Mouse (Mus musculus) myocyte (in vitro differentiated cells): ENCODE results near the gene Sumo3.

Source experiments
- CEBPB ChIP-seq: IDR thresholded peaks from 2 replicates; pipeline ENCODE4 v1.6.1; 2011; ENCODE audit warnings: mild to moderate bottlenecking, moderate library complexity; ENCODE audit not compliant: poor library complexity, insufficient read depth, severe bottlenecking
- E2F4 ChIP-seq: IDR thresholded peaks from one replicate; pipeline ENCODE4 v1.6.1; 2011; ENCODE audit warnings: mild to moderate bottlenecking, control low read depth, moderate library complexity; ENCODE audit not compliant: insufficient read depth
- MAX ChIP-seq: IDR thresholded peaks from one replicate; pipeline ENCODE4 v1.6.1; 2011; ENCODE audit warnings: low read depth, mild to moderate bottlenecking, control low read depth
- MYOD1 ChIP-seq, 3 experiments: IDR thresholded peaks; one replicate each; pipeline ENCODE4 v1.6.1; 2011; ENCODE audit warnings: control low read depth in 2 of 3, low read depth in 2 of 3, mild to moderate bottlenecking in 2 of 3, moderate library complexity in 1 of 3; ENCODE audit not compliant: insufficient read length in 2 of 3, control insufficient read depth in 1 of 3
- MYOG ChIP-seq, 3 experiments: IDR thresholded peaks; one replicate each; pipeline ENCODE4 v1.6.1; 2011; ENCODE audit warnings: control low read depth in 2 of 3, low read depth in 2 of 3, mild to moderate bottlenecking in 2 of 3; ENCODE audit not compliant: insufficient read length in 2 of 3, control insufficient read depth in 1 of 3, insufficient read depth in 1 of 3
- POLR2A ChIP-seq: IDR thresholded peaks from one replicate; pipeline ENCODE4 v1.6.1; 2011; ENCODE audit warnings: low read depth, mild to moderate bottlenecking, control low read depth, moderate library complexity; ENCODE audit not compliant: insufficient read length
- POLR2AphosphoS2 ChIP-seq: IDR thresholded peaks from one replicate; pipeline ENCODE4 v1.6.1; 2011; ENCODE audit warnings: low read depth, control low read depth; ENCODE audit not compliant: insufficient read length
- REST ChIP-seq: IDR thresholded peaks from one replicate; pipeline ENCODE4 v1.6.1; 2011; ENCODE audit warnings: mild to moderate bottlenecking, control low read depth, moderate library complexity; ENCODE audit not compliant: insufficient read depth, insufficient read length
- TCF12 ChIP-seq: IDR thresholded peaks from one replicate; pipeline ENCODE4 v1.6.1; 2011; ENCODE audit warnings: mild to moderate bottlenecking, control low read depth; ENCODE audit not compliant: poor library complexity, insufficient read depth, severe bottlenecking
- TCF3 ChIP-seq: IDR thresholded peaks from one replicate; pipeline ENCODE4 v1.6.1; 2011; ENCODE audit warnings: low read depth, control low read depth; ENCODE audit not compliant: insufficient read length
- USF1 ChIP-seq: IDR thresholded peaks from one replicate; pipeline ENCODE4 v1.6.1; 2011; ENCODE audit warnings: low read depth, mild to moderate bottlenecking, control low read depth, moderate library complexity

DNA sequence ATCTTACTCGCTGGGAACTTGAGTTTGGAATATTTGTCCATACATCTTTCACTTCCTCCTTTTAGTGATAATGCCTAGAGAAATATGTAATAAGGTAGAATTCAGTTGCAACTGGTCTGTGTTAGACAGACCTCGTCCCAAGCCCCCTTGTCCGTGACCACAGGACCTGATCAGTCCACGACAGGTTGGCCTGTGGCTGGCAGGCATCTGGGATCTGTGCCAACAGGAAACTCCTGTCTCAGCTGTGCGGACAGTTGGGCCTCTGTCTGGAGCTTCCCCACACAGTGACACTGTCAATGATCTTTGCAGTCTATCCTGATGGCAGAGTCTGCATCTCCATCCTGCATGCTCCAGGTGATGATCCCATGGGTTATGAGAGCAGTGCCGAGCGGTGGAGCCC lies 37.3 kb downstream of the Sumo3 start:
- TF ChIP-seq MAX = no peak
- TF ChIP-seq USF1 = no peak
- TF ChIP-seq E2F4 = no peak
- no peak for TF ChIP-seq MYOG (IDR thresholded peaks at IDR 0.05; ENCODE audit: control insufficient read depth in 1 of 3, insufficient read depth in 1 of 3, insufficient read length in 2 of 3, low read depth in 2 of 3)
- TF ChIP-seq POLR2A = no peak
- no peak for TF ChIP-seq TCF12
- TF ChIP-seq POLR2AphosphoS2 = no peak
- TF ChIP-seq MYOD1 (IDR thresholded peaks at IDR 0.05; ENCODE audit: control insufficient read depth in 1 of 3, insufficient read length in 2 of 3, low read depth in 2 of 3) = no peak
- TF ChIP-seq CEBPB = no peak
- no peak for TF ChIP-seq TCF3
- TF ChIP-seq REST = no peak
